Mouse (Mus musculus): ENCODE data around the gene Krtap10-10. TPM values are rescaled to one million over a fixed set of nuclear protein-coding genes. Genes with fewer than 3 reads are reported as not detected.

The Krtap10-10 gene
- polyA plus RNA-seq, 1 experiment, result not detected

GRCm38 (mm10) chr10:77852559-77852958 lies 16.8 kb downstream of the Krtap10-10 start, which contains the start of gene Gm10318:
Gene Gm10318, plus strand, starts transcription at chr10:77852859.
- TF ChIP-seq GATA1 (IDR thresholded peaks at IDR 0.05; ENCODE audit: low read length), result no peak

- no peak for TF ChIP-seq GATA1 (IDR thresholded peaks at IDR 0.05; ENCODE audit: low read length)
Measured at GRCm38 (mm10) chr10:77861675-77862074, 25.9 kb downstream of the Krtap10-10 start, which contains the start of gene Gm3285. Gene Gm3285, plus strand, starts transcription at chr10:77861975.

GRCm38 (mm10) chr10:77864067-77864761 lies 28.5 kb downstream of the Krtap10-10 start:
- TF ChIP-seq GATA1 (IDR thresholded peaks at IDR 0.05; ENCODE audit: low read length), result no peak

- TF ChIP-seq GATA1 (IDR thresholded peaks at IDR 0.05; ENCODE audit: low read length), result no peak
Measured at GRCm38 (mm10) chr10:77864762-77865143, 29.0 kb downstream of the Krtap10-10 start.

GRCm38 (mm10) chr10:77867546-77867945 lies 31.8 kb downstream of the Krtap10-10 start:
- TF ChIP-seq GATA1 (IDR thresholded peaks at IDR 0.05; ENCODE audit: low read length), result no peak

GRCm38 (mm10) chr10:77869651-77870050 lies 33.9 kb downstream of the Krtap10-10 start:
- TF ChIP-seq GATA1 (IDR thresholded peaks at IDR 0.05; ENCODE audit: low read length), result no peak

GRCm38 (mm10) chr10:77878985-77879384 lies 43.2 kb downstream of the Krtap10-10 start:
- TF ChIP-seq GATA1 (IDR thresholded peaks at IDR 0.05; ENCODE audit: low read length), result no peak

- TF ChIP-seq GATA1 (IDR thresholded peaks at IDR 0.05; ENCODE audit: low read length), result no peak
Measured at GRCm38 (mm10) chr10:77880305-77880704, 44.6 kb downstream of the Krtap10-10 start.

GRCm38 (mm10) chr10:77882553-77882952 lies 46.8 kb downstream of the Krtap10-10 start:
- TF ChIP-seq GATA1 (IDR thresholded peaks at IDR 0.05; ENCODE audit: low read length), result no peak

GRCm38 (mm10) chr10:77886007-77886747 lies 50.4 kb downstream of the Krtap10-10 start:
- no peak for TF ChIP-seq GATA1 (IDR thresholded peaks at IDR 0.05; ENCODE audit: low read length)

Other genes with a start within 250 kb of the Krtap10-10 start
- gene Sumo3, start 229.8 kb upstream of the Krtap10-10 start, polyA plus RNA-seq (2012), result 166 and 172 TPM in 2 replicates
- gene Gm49325, start 229.8 kb upstream of the Krtap10-10 start, polyA plus RNA-seq (2012), result 0.54 TPM in 1 of 2 replicates, not detected in the other
- gene Ube2g2, start 213.7 kb upstream of the Krtap10-10 start, polyA plus RNA-seq (2012), result 30.8 and 39.8 TPM in 2 replicates
- not detected in 2 replicates for gene Tspear, start 149.4 kb upstream of the Krtap10-10 start, polyA plus RNA-seq (2012)
- not detected in 2 replicates for gene Gm19402, start 145.2 kb upstream of the Krtap10-10 start, polyA plus RNA-seq (2012)
- not detected in 2 replicates for gene Gm9508, start 138.7 kb upstream of the Krtap10-10 start, polyA plus RNA-seq (2012)
- not detected in 2 replicates for gene Gm10272, start 129.3 kb upstream of the Krtap10-10 start, polyA plus RNA-seq (2012)
- gene Gm10024, start 124.5 kb upstream of the Krtap10-10 start, polyA plus RNA-seq (2012), result not detected in 2 replicates
- not detected in 2 replicates for gene Gm10142, start 120.1 kb upstream of the Krtap10-10 start, polyA plus RNA-seq (2012)
- gene Krtap12-1, start 115.3 kb upstream of the Krtap10-10 start, polyA plus RNA-seq (2012), result not detected in 2 replicates
- gene Gm10100, start 109.5 kb upstream of the Krtap10-10 start, polyA plus RNA-seq (2012), result not detected in 2 replicates
- gene Gm18596, start 93.3 kb upstream of the Krtap10-10 start, polyA plus RNA-seq (2012), result not detected in 2 replicates
- gene Gm9736, start 84.6 kb upstream of the Krtap10-10 start, polyA plus RNA-seq (2012), result not detected in 2 replicates
- not detected in 2 replicates for gene Gm3233, start 76.3 kb upstream of the Krtap10-10 start, polyA plus RNA-seq (2012)
- gene Gm3238, start 64.6 kb upstream of the Krtap10-10 start, polyA plus RNA-seq (2012), result not detected in 2 replicates
- gene Gm7138, start 59.0 kb upstream of the Krtap10-10 start, polyA plus RNA-seq (2012), result not detected in 2 replicates
- not detected in 2 replicates for gene Gm3250, start 53.4 kb upstream of the Krtap10-10 start, polyA plus RNA-seq (2012)
- gene Gm7137, start 47.7 kb upstream of the Krtap10-10 start, polyA plus RNA-seq (2012), result not detected in 2 replicates
- gene Gm9639, start 40.9 kb upstream of the Krtap10-10 start, polyA plus RNA-seq (2012), result not detected in 2 replicates
- not detected in 2 replicates for gene Gm19668, start 36.8 kb upstream of the Krtap10-10 start, polyA plus RNA-seq (2012)
- gene Gm9507, start 24.1 kb upstream of the Krtap10-10 start, polyA plus RNA-seq (2012), result not detected in 2 replicates
- gene Gm2696, start 21.3 kb upstream of the Krtap10-10 start, polyA plus RNA-seq (2012), result not detected in 2 replicates
- not detected in 2 replicates for gene Krtap10-4, start 8.9 kb upstream of the Krtap10-10 start, polyA plus RNA-seq (2012)
- not detected in 2 replicates for gene Gm36176, start 10.9 kb downstream of the Krtap10-10 start, polyA plus RNA-seq (2012)
- gene Gm10318, start 16.9 kb downstream of the Krtap10-10 start, polyA plus RNA-seq (2012), result not detected in 2 replicates
- gene Gm3285, start 26.0 kb downstream of the Krtap10-10 start, polyA plus RNA-seq (2012), result not detected in 2 replicates
- gene Lrrc3, start 66.6 kb downstream of the Krtap10-10 start, polyA plus RNA-seq (2012), result not detected in 2 replicates
- gene Trpm2, start 134.6 kb downstream of the Krtap10-10 start, polyA plus RNA-seq (2012), result not detected in 2 replicates
- 27.6 and 27.7 TPM in 2 replicates for gene 1810043G02Rik, start 142.6 kb downstream of the Krtap10-10 start, polyA plus RNA-seq (2012)
- 111 and 128 TPM in 2 replicates for gene Pfkl, start 174.1 kb downstream of the Krtap10-10 start, polyA plus RNA-seq (2012)
- gene Dnmt3l, start 206.0 kb downstream of the Krtap10-10 start, polyA plus RNA-seq (2012), result not detected in 2 replicates
- 0.09 TPM in 1 of 2 replicates, not detected in the other for gene Aire, start 207.7 kb downstream of the Krtap10-10 start, polyA plus RNA-seq (2012)
- not detected in 2 replicates for gene Icosl, start 233.4 kb downstream of the Krtap10-10 start, polyA plus RNA-seq (2012)